Mouse (Mus musculus) ovary, postnatal 14 days (tissue): ENCODE data around the gene Alkbh3.
A peak's percentile ranks its signal among the peaks of the same experiment; 100 is the strongest.

Experiments used
- DNase-seq: peaks from one replicate; pipeline ENCODE4 v3.0.0; 2022; ENCODE audit warnings: low spot score

Gene Alkbh3

DNA sequence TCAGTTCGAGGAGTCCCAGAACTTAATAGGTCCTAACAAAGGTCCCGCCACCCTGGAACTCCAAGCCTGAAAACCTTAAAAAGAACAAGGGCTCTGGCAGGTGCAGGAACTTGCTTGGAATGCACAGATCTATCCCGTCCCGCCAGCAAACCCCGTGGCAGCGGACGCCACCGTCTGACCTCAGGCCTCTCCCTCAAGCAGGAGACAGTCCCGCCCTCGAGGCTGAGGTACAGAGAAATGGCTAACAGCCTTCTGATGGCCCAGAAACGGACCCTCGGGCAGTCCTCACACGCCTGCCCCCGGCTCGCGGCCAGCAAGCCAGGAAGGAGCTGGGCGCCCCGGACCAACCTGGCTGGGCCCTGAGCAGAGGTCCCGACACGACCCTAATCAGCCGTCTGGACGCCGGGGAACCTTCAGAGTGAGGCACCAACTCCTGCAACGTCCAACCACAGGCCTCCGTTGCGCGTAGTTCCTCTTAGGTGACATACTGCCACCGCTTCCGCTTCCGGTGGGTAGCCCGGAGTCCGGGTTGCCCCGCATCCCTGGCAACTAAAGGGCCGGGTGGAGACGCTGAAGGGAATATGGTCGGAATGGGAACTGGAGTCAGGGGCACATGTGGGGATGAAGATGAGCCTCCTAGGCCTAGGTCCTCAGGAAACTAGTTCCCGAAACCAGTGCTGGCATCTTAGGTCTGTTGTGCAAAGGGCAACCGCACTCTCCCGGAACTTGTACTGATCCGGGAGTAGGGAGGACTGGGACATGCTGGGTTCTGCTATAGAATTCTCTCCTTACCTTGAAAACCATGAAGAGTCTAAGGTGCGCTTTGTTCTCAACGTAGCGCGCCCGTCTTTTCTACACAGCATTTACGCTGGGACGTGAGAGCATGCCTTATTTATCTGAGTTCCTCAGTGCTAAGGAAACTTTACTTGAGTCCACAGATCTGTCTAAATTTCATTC lies at the start of gene Alkbh3:
Gene Alkbh3, minus strand, starts transcription at position 473 of the 957 bp plus-strand sequence.
- DNase-seq: peak; percentile 93

DNA sequence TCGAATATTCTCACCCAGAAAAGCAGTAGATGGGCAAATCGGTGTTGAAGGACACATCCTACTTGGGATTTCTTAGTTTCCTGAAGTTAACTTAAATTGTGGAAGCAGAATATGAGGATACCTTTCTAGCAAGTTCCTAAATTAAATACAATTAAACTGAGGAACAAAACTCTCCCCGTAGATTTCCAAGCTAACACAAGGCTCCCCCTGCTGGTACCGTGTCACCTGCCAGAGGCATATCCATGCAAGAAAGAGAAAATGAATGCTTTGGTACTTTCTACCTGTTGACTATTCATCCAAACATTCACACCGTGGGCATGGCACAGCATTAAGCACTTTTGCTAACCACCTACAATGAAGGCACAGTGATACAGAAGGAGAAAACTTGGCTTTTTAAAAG lies 48.9 kb upstream of the Alkbh3 start:
- no peak for DNase-seq

DNA sequence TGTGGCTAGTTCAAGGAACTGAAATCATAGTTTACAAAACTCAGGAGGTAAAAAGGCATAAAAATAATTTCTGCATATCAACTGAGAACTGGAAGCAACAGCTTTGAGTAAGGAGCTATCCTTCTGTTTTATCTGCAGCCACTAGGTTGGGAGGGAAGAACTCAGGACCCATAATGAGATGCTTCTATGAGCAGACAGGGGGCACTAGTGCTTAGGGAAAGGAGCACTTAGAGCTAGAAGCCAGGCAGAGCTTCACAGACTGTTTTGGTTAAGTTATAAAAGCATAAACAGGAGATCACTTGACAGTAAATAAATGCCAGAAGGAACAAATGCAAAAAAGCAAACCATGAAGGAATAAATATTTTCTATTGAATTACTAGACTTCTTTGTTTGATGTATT lies 44.2 kb upstream of the Alkbh3 start:
- no peak for DNase-seq

DNA sequence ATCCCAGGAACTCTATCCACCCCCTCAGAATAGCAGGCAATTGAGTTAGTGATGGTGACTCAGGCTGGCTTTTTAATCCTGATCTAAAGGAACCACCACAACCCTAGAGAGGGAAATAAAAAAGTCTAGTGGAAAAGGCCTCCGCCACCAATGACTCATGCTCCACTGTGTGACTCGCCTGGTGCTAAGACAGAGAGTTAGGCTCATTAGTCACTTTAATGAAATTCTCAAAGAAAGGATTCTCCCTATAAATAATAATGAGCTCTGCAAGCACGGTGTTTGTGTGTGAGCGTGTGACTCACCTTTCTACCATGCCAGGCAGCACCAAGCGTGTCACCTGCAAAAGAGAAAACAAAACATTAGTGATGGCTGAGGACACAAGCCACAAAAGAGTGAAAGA lies 41.3 kb upstream of the Alkbh3 start:
- no peak for DNase-seq

DNA sequence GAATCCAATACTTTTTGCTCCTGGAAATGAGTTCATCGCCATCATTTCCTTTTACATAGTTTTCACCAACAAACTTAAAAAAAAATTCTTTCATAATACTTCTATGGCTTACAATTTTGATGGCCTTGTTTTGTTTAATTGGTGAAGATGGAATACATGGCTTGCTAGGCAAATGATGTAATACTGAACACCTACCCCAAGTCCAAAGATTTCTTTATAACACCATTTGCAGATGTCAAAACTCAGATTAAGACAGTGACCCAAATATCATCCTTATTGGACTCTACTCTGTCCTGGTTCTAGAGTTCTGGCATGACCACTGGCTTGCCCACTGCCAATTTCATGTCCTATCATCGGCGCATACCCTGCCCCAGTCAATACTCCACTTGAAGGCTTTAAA lies 40.3 kb upstream of the Alkbh3 start:
- no peak for DNase-seq

DNA sequence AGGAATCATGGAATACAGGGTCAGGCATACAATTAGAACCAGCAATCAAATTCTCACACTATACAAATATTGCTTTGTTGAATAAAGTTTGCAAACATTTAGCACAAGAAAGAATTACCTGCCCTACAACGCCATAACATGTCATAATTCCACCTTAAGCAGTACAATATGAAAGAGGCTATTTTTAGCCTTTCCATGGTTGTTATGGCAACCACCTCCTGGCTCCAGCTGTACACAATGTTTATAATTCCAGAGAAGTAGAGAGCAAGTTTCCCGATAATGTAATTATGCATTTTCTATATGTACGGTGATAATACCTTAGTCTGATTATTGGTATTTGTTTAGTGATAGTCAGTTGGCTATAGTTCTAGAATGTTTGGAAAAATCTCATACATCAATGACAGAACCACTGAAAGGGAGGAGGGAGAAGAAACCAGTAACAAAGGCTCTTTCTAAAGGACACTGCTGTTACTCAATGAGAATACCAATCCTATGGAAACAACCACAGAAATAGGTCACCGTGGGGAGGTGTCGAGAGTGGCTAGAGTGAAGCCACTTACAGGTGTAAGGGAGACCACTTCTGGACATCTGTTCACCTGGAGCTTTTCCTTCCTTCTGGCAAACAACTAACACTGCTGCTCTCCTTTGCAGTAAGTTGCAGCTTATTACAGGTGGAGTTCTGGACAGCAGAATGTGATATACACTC lies 39.0 kb upstream of the Alkbh3 start:
- no peak for DNase-seq

- no peak for DNase-seq
Observed at GRCm38 (mm10) chr2:94048733-94049470, 38.3 kb upstream of the Alkbh3 start.

DNA sequence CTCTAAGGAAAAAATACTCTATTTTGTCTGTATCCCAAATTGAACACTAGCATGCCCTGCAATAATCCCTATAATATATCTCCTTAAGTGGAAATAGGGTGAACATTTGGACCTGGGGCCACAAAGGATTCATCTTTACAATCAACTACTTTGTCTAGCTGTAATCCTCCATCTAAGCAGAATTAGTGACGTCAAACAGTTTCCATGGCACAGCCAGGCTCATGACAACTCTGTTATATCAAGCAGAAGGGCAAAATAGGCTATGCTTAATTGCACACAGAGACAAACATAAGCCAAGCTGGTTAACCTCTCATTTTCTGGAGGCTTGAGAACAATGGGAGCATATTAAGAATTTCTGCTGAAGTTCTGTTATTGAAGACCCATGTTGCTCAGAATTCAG lies 37.7 kb upstream of the Alkbh3 start:
- no peak for DNase-seq

GRCm38 (mm10) chr2:94045411-94046090 lies 34.9 kb upstream of the Alkbh3 start:
- no peak for DNase-seq

- no peak for DNase-seq
Observed at GRCm38 (mm10) chr2:94044174-94044573, 33.6 kb upstream of the Alkbh3 start.

- no peak for DNase-seq
Observed at GRCm38 (mm10) chr2:94043662-94044061, 33.1 kb upstream of the Alkbh3 start.

GRCm38 (mm10) chr2:94042461-94042860 lies 31.9 kb upstream of the Alkbh3 start:
- DNase-seq: no peak

DNA sequence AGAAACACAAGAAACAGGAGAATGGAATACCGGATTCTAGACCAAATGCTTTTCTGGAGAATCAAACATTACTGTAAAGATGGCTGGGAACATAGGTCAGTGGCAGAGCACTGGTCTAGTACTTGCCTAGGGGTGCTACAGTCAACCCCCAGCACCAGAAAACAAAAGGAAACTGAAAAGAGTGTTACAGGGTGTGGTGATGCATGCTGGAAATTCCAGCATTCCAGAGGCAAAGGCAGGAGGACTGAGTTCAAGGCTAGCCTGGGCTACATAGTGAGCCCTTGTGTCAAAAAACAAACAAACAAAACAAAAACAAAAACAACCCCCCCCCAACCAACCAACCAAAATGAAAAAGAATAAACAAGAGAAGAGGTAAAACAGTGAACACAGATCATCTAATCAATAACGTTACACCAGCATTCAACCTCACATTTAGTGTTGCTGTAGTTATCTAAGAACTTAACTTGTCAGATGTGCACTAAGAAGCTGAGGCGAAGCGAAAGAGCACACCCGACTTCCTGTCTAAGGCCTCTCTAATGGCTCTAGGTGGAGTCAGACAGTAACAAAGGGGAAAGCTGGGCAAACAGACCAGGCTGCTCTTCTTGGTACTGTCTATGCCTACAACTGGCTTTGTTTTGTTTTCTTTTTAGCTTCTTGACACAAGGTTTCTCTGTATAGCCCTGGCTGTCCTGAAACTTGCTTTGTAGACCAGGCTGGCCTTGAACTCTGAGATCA lies 30.0 kb upstream of the Alkbh3 start:
- no peak for DNase-seq

GRCm38 (mm10) chr2:94035428-94036331 lies 25.1 kb upstream of the Alkbh3 start:
- peak; percentile 63 for DNase-seq

GRCm38 (mm10) chr2:94030602-94031001 lies 20.0 kb upstream of the Alkbh3 start:
- DNase-seq: no peak

DNA sequence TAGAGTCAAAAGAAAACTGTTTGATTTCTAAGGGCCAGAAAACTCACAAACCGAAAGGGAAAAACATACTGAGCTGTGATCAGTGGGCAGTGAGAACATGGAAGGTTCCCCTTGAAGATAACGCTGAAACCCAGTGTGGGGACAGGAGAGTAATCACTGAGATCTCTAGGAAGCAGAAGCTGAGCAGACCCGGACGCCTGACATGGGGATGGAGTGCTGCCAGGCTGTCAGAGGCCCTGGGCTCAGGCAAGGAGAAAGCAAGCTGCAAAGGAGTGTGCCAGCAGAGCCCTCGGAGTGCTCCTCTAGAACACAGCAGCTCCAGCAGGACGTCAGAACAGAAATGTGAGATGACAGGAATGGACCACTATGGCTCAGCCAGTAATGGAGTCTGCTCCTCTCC lies 14.0 kb upstream of the Alkbh3 start:
- DNase-seq: no peak

- DNase-seq: peak; percentile 89
Observed at GRCm38 (mm10) chr2:94002331-94002730, 8.3 kb downstream of the Alkbh3 start.

GRCm38 (mm10) chr2:94001918-94002317 lies 8.7 kb downstream of the Alkbh3 start:
- no peak for DNase-seq

DNA sequence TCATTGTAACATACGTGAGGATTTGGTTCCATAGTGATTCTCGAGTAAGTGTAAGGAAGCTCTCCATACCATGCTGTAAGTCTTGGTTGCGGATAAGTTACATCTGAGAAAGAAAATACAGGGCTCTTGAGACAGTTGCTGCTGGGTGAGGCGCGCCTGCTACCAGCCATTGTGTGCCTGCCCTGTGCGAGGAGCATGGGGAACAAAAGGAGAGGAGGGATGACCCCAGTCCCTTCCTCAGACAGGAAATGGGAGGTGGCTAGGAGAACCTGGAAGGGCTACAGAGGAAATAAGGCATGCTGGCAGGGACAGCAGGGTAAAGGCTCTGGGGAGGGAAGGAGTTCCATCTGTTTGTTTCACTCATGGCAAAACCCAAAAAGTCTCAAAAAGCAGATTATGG lies 9.2 kb downstream of the Alkbh3 start:
- DNase-seq: no peak

DNA sequence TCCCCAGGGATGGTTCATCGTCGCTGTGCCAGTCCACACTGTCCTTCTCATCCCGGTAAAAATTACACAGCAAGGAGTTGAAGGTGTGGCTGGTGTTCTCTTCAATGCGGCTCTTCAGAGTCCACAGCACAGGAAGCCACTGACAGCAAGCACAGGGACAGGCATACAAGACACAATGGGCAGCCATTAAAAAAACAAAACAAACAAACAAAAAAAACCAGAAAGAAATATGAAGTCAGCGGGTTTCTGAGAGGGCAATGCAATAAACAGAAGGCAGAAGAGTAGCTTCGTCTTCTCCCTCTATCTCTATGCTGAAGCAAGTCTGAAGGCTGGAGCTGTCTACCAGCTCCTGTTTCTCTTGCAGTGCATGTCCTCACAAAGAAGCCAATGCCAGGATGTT lies 14.4 kb downstream of the Alkbh3 start, which contains the start of gene Gm27027:
Gene Gm27027, minus strand, starts transcription at position 101 of the 400 bp plus-strand sequence.
- no peak for DNase-seq
